Mouse (Mus musculus) embryonic facial prominence, embryonic 13.5 days (tissue): Measurements from ENCODE around the gene Cacna2d1. TPM values are rescaled to one million over a fixed set of nuclear protein-coding genes. Genes with fewer than 3 reads are reported as not detected.

Source experiments
- ATAC-seq: fragments of 200-750 bp; cut with Nextera tagmentation; 2 replicates; pipeline ENCODE4 v1.8.0; 2017; ENCODE audit warnings: low read depth; ENCODE audit not compliant: insufficient number of reproducible peaks, insufficient read depth, low FRiP score, low TSS enrichment
- H3K27ac ChIP-seq: fragments of 300-500 bp; sonication (generic); 2 replicates; pipeline ENCODE4 v1.5.1; 2015; ENCODE audit warnings: moderate library complexity, mild to moderate bottlenecking, inconsistent platforms
- H3K27me3 ChIP-seq: fragments of 300-500 bp; sonication (generic); 2 replicates; pipeline ENCODE4 v1.6.1; 2015; ENCODE audit warnings: mild to moderate bottlenecking, inconsistent platforms
- H3K36me3 ChIP-seq: fragments of 300-500 bp; sonication (generic); 2 replicates; pipeline ENCODE4 v1.6.1; 2015; ENCODE audit warnings: mild to moderate bottlenecking, inconsistent platforms
- H3K4me1 ChIP-seq: fragments of 300-500 bp; sonication (generic); 2 replicates; pipeline ENCODE4 v1.6.1; 2015; ENCODE audit warnings: inconsistent platforms
- H3K4me2 ChIP-seq: fragments of 300-500 bp; sonication (generic); 2 replicates; pipeline ENCODE4 v1.6.1; 2015; ENCODE audit warnings: moderate library complexity, mild to moderate bottlenecking, inconsistent platforms
- H3K4me3 ChIP-seq: fragments of 300-500 bp; sonication (generic); 2 replicates; pipeline ENCODE4 v1.5.1; 2015; ENCODE audit warnings: mild to moderate bottlenecking, inconsistent platforms
- H3K9ac ChIP-seq: fragments of 300-500 bp; sonication (generic); 2 replicates; pipeline ENCODE4 v1.6.1; 2015; ENCODE audit warnings: mild to moderate bottlenecking, inconsistent platforms
- H3K9me3 ChIP-seq: fragments of 300-500 bp; sonication (generic); 2 replicates; pipeline ENCODE4 v1.6.1; 2016; ENCODE audit warnings: inconsistent platforms
- WGBS: fragments of 180-500 bp; shearing (Covaris S2); methylation state at CpG from one replicate; pipeline ENCODE4 v1.1.7; 2015; ENCODE audit warnings: mixed read lengths; 5-methylcytosine and 5-hydroxymethylcytosine counted together
- polyA plus RNA-seq: library from polyadenylated mRNA; unstranded; fragments of >200 nt; fragmentation: Nextera tagmentation; extraction: Ambion mirVana; gene quantifications from 2 replicates; pipeline ENCODE4 v1.2.1, GENCODE M21; 2015

Gene Cacna2d1
- polyA plus RNA-seq, 1 experiment from 2014 or later = 11.4 TPM

- Histone ChIP-seq H3K9me3 (no peaks in the 10 kb centered on the region), H3K36me3 (no peaks in the 10 kb centered on the region), H3K4me1 (no peaks in the 10 kb centered on the region), H3K27ac (no peak overlapping the region), H3K9ac (no peak overlapping the region), H3K4me3 (no peak overlapping the region), H3K4me2 (no peak overlapping the region), H3K27me3 (no peaks in the 10 kb centered on the region)
- no peak for ATAC-seq
- WGBS = 90% methylated on average over 4 of the region's 4 CpGs
These were observed 439.5 kb downstream of the Cacna2d1 start for GRCm38 (mm10) chr5:16373966-16374365.

GRCm38 (mm10) chr5:16376329-16376908 lies 441.9 kb downstream of the Cacna2d1 start:
- no peak overlapping the region for H3K27ac ChIP-seq
- ATAC-seq = no peak
- H3K36me3 ChIP-seq = no peaks in the 10 kb centered on the region
- H3K9me3 ChIP-seq = no peaks in the 10 kb centered on the region
- no peak overlapping the region for H3K4me2 ChIP-seq
- H3K4me1 ChIP-seq = no peaks in the 10 kb centered on the region
- H3K27me3 ChIP-seq = no peaks in the 10 kb centered on the region
- WGBS = 88% methylated on average over 3 of the region's 3 CpGs
- H3K4me3 ChIP-seq = no peak overlapping the region
- no peak overlapping the region for H3K9ac ChIP-seq

DNA sequence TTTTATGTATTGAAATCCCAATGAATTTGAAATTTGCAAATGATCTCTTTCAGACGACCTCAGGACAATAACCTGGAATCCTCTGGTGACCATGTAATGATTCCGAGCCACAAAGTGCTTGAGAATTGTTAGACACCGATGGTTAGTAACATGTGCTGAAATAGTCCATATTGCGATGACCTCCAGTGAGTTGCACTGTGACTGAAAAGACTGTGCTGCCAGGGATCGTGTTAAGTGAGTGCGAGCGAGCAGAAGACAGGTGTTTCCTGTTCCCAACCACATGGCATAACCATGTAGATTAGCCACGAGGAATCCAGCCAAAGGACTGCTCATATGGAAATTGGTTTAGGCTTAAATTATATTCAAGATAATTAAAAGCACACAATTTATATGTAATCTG lies 475.5 kb downstream of the Cacna2d1 start:
- Histone ChIP-seq H3K4me3 (no peak overlapping the region), H3K4me1 (no peaks in the 10 kb centered on the region), H3K4me2 (no peak overlapping the region), H3K9me3 (no peaks in the 10 kb centered on the region), H3K27ac (no peak overlapping the region), H3K27me3 (no peaks in the 10 kb centered on the region), H3K9ac (no peak overlapping the region), H3K36me3 (no peaks in the 10 kb centered on the region)
- WGBS = 51% methylated on average over 8 of the region's 8 CpGs
- no peak for ATAC-seq

DNA sequence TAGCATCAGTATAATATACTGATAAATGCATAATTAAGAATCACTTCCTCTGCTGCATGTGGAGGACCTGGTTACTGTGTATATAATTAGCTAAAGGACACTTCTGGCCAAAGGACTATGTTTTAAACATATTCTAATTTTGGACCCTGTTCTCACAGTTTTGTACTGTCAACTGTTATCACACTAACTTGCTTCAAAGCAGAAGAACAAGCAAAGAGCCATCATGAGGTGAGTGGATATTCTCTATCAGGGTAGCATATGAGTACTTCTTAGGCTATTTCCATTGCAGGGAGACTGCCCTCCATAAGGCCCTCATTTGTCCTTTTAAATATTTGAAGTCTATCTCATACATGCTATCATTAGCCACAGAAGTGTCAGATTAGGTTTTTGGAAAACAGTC lies 480.2 kb downstream of the Cacna2d1 start:
- no peak overlapping the region for H3K27ac ChIP-seq
- H3K36me3 ChIP-seq = no peaks in the 10 kb centered on the region

GRCm38 (mm10) chr5:16417996-16418395 lies 483.5 kb downstream of the Cacna2d1 start:
- WGBS = 81% methylated on average over 1 of the region's 1 CpGs
- Histone ChIP-seq H3K27me3 (no peaks in the 10 kb centered on the region), H3K9ac (no peak overlapping the region), H3K4me1 (no peaks in the 10 kb centered on the region), H3K36me3 (no peaks in the 10 kb centered on the region), H3K27ac (no peak overlapping the region), H3K9me3 (no peaks in the 10 kb centered on the region), H3K4me3 (no peak overlapping the region), H3K4me2 (no peak overlapping the region)
- no peak for ATAC-seq

More for the DNA sequence above, 480.2 kb downstream of the Cacna2d1 start:
- H3K9me3 ChIP-seq = no peaks in the 10 kb centered on the region
- no peak for ATAC-seq
- H3K9ac ChIP-seq = no peak overlapping the region
- H3K27me3 ChIP-seq = no peaks in the 10 kb centered on the region
- H3K4me1 ChIP-seq = no peaks in the 10 kb centered on the region
- H3K4me3 ChIP-seq = no peak overlapping the region
- H3K4me2 ChIP-seq = no peak overlapping the region

DNA sequence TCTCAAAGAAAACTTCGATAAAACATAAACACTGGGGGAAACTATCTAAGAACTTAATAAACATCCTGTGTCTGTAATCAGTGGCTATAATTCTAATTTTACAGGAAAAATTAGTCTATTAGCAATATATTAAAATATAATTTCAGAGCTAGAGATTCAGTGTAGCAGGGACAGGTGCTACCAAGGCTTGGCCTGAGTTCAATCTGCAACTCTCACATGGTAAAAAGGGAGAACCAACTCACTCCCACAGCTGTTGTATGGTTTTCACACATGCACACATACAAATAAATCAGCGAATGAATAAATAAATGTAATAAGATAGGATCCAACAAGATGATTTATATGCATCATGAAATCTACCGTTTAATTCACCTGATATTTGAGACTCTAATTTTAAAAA lies 484.0 kb downstream of the Cacna2d1 start:
- Histone ChIP-seq H3K4me1 (no peaks in the 10 kb centered on the region), H3K36me3 (no peaks in the 10 kb centered on the region), H3K4me3 (no peak overlapping the region), H3K27me3 (no peaks in the 10 kb centered on the region), H3K9ac (no peak overlapping the region), H3K27ac (no peak overlapping the region), H3K9me3 (no peaks in the 10 kb centered on the region), H3K4me2 (no peak overlapping the region)
- 82% methylated on average over 3 of the region's 3 CpGs for WGBS
- no peak for ATAC-seq

Other genes with a start within 250 kb of the Cacna2d1 start
- not detected in 2 replicates for gene Speer4c, start 220.4 kb upstream of the Cacna2d1 start, polyA plus RNA-seq